Mouse (Mus musculus) intestine, embryonic 14.5 days (tissue): ENCODE data around the gene Pitpnm1. TPM values are rescaled to one million over a fixed set of nuclear protein-coding genes. Genes with fewer than 3 reads are reported as not detected.
"Not testable (repeated sequence)": the region's sequence is repeated elsewhere in the genome, so short reads cannot be mapped to it uniquely, and the experiment has no call there.

ENCODE experiments used
- ATAC-seq: fragments of 200-750 bp; cut with Nextera tagmentation; replicated peaks from 2 replicates; pipeline ENCODE4 v1.8.0; 2017; ENCODE audit warnings: low read depth, moderate number of reproducible peaks, moderate TSS enrichment, moderate library complexity; ENCODE audit not compliant: low FRiP score, low TSS enrichment
- DNase-seq: peaks from one replicate; pipeline ENCODE4 v3.0.0-alpha.2; 2018; ENCODE audit warnings: low spot score
- H3K27ac ChIP-seq: fragments of 300-500 bp; sonication (generic); 2 replicates; pipeline ENCODE4 v1.5.1; 2014; ENCODE audit warnings: low read depth, mild to moderate bottlenecking, control low read depth
- H3K27me3 ChIP-seq: fragments of 300-500 bp; sonication (generic); replicated peaks from 2 replicates; pipeline ENCODE4 v1.6.1; 2014; ENCODE audit warnings: low read length, control low read depth; ENCODE audit not compliant: control insufficient read depth, insufficient read depth
- H3K36me3 ChIP-seq: fragments of 300-500 bp; sonication (generic); 2 replicates; pipeline ENCODE4 v1.6.1; 2014; ENCODE audit warnings: low read length, control low read depth; ENCODE audit not compliant: control insufficient read depth, insufficient read depth
- H3K4me1 ChIP-seq: fragments of 300-500 bp; sonication (generic); replicated peaks from 2 replicates; pipeline ENCODE4 v1.6.1; 2014; ENCODE audit warnings: low read length, control low read depth, mixed read lengths; ENCODE audit not compliant: control insufficient read depth, insufficient read depth
- H3K4me2 ChIP-seq: fragments of 300-500 bp; sonication (generic); 2 replicates; pipeline ENCODE4 v1.6.1; 2014; ENCODE audit warnings: low read length
- H3K4me3 ChIP-seq: fragments of 300-500 bp; sonication (generic); 2 replicates; pipeline ENCODE4 v1.5.1; 2014; ENCODE audit warnings: low read depth, low read length, control low read depth, mixed read lengths
- H3K9ac ChIP-seq: fragments of 300-500 bp; sonication (generic); 2 replicates; pipeline ENCODE4 v1.6.1; 2014; ENCODE audit warnings: mild to moderate bottlenecking, low read length
- H3K9me3 ChIP-seq: fragments of 300-500 bp; sonication (generic); 2 replicates; pipeline ENCODE4 v1.6.1; 2016; ENCODE audit warnings: low read length, control low read depth; ENCODE audit not compliant: control insufficient read depth
- WGBS: fragments of 180-500 bp; shearing (Covaris S2); extraction: QIAGEN DNeasy Blood & Tissue Kit; methylation state at CpG from one replicate; pipeline ENCODE4 v1.1.7; 2014; 5-methylcytosine and 5-hydroxymethylcytosine counted together
- polyA plus RNA-seq: library from polyadenylated mRNA; unstranded; fragments of >200 nt; fragmentation: Nextera tagmentation; extraction: Ambion mirVana; gene quantifications from 2 replicates; pipeline ENCODE4 v1.2.1, GENCODE M21; 2014

The Pitpnm1 gene
- polyA plus RNA-seq, 1 experiment from 2014 or later: 14.3 TPM

DNA sequence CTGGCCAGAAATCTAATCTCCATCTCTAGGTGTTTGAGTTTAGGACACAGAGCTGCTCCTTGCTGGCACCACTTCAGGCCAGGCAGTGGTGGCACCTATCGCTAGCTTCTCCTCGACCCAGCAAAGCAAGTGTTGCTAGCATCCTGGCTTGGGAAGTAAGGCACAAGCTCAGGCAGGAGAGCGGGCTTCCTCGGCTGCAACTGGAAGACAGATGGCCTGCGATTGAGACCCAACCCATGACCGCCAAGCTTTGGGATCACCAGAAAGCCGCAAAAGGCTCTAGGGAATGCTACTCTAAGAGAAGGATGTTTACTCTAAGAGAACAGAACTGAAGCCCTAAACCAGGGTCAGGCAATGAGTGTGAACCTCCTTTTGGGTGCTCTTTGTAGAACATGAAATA is 29.7 kb downstream of the Pitpnm1 start:
- no peak for ATAC-seq
- Histone ChIP-seq H3K27me3 (no peaks in the 10 kb centered on the region), H3K4me1 (peaks cover 13% of the 10 kb centered on the region), H3K4me3 (no peak overlapping the region), H3K9me3 (no peaks in the 10 kb centered on the region), H3K9ac (no peak overlapping the region), H3K27ac (no peak overlapping the region), H3K36me3 (peaks cover 52% of the 10 kb centered on the region), H3K4me2 (no peak overlapping the region)
- 91% methylated on average over 7 of the region's 7 CpGs for WGBS
- no peak for DNase-seq

DNA sequence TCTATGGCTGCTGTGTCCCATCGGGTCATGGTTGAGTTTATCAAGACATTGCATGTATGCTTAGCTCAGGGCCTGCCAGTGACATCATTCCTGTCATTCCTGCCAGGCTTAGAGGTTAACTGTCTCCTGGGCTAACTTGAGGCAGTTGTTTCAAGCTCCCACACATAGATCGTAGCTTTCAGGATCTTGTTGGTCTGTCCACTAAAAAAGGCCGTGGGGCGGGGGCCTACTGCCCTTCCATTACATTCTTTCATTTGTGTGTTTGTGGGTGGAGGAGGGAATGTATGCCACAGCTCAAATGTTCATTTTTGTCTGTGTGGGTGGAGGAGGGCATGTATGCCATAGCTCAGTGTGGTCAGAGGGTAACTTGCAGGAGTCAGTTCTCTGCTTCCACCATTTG is 30.3 kb downstream of the Pitpnm1 start:
- H3K9ac ChIP-seq: no peak overlapping the region
- no peaks in the 10 kb centered on the region for H3K27me3 ChIP-seq
- no peaks in the 10 kb centered on the region for H3K9me3 ChIP-seq
- WGBS: 86% methylated on average over 4 of the region's 4 CpGs
- peaks cover 8% of the 10 kb centered on the region for H3K4me1 ChIP-seq
- ATAC-seq (no peak), DNase-seq (no peak)
- H3K36me3 ChIP-seq: peaks cover 52% of the 10 kb centered on the region
- no peak overlapping the region for H3K4me2 ChIP-seq
- H3K27ac ChIP-seq: no peak overlapping the region
- H3K4me3 ChIP-seq: no peak overlapping the region

DNA sequence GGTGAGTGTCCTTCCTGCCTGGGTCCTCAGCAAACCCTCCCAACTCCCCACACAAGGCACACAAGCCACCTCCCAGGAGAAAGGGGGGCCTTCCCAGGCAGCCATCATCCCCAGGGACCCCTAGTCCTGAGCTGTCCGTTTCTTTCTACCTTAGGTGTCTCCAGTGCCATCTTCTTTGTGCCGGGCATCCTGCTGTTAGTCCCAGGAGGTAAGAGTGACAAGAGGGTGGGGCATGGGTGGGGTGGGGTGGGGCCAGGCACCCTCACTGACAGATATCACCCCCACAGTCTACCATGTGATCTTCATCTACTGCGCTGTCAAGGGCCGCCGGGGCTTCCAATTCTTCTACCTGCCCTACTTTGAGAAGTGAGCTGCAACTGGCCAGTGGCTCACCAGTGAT is 31.3 kb downstream of the Pitpnm1 start:
- WGBS: 94% methylated on average over 5 of the region's 5 CpGs
- Histone ChIP-seq H3K9ac (no peak overlapping the region), H3K4me1 (peaks cover 7% of the 10 kb centered on the region), H3K9me3 (no peaks in the 10 kb centered on the region), H3K4me2 (no peak overlapping the region), H3K4me3 (no peak overlapping the region), H3K27ac (no peak overlapping the region), H3K36me3 (peaks cover 52% of the 10 kb centered on the region), H3K27me3 (no peaks in the 10 kb centered on the region)
- no peak for ATAC-seq
- no peak for DNase-seq

DNA sequence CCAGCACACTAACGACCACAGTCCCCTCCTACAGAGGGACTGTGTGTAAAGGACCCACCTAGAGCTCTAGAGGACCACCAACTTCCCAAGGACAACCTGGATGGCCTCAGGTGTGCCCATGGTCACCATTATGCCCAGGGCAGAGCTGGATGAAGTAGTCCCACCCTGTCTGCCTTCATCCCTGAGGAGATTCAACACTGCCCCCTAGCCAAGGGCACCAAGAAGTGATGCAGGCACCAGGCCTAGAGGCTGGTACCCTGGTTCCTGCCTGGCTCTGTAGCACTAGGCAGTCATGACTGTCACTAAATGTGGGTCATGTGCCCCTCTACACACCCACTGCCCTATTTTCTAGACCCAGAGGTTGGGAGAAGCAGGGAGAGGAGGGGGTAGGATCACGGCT is 32.0 kb downstream of the Pitpnm1 start:
- WGBS: 90% methylated on average over 2 of the region's 2 CpGs

DNA sequence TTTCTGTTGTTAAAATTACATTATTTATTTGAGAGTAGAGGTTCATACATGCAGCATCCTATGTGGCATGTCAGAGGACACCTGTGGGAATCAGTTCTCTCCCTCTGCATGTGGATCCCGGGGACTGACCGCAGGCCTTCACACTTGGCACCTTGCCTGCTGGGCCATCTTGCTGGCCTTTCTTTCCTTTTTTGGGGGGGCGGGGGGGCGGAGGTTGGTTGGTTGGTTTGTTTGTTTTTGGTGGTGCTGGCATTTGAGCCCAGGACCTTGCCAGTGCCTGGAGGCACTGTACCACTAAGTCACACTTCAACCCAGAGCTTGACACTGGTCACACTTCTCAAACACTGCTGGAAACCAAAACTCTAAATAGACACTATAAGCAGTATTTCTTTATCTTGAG is 34.6 kb downstream of the Pitpnm1 start:
- DNase-seq (no peak), ATAC-seq (no peak)
- Histone ChIP-seq H3K36me3 (peaks cover 38% of the 10 kb centered on the region), H3K9me3 (no peaks in the 10 kb centered on the region), H3K27me3 (no peaks in the 10 kb centered on the region), H3K4me3 (no peak overlapping the region), H3K4me1 (no peaks in the 10 kb centered on the region), H3K27ac (no peak overlapping the region), H3K4me2 (no peak overlapping the region), H3K9ac (no peak overlapping the region)
- 90% methylated on average over 4 of the region's 4 CpGs for WGBS

More for the DNA sequence above, 32.0 kb downstream of the Pitpnm1 start:
- no peaks in the 10 kb centered on the region for H3K27me3 ChIP-seq
- no peak overlapping the region for H3K9ac ChIP-seq
- H3K4me3 ChIP-seq: no peak overlapping the region
- ATAC-seq (no peak), DNase-seq (no peak)
- no peak overlapping the region for H3K4me2 ChIP-seq
- H3K27ac ChIP-seq: no peak overlapping the region
- peaks cover 52% of the 10 kb centered on the region for H3K36me3 ChIP-seq
- peaks cover 5% of the 10 kb centered on the region for H3K4me1 ChIP-seq
- no peaks in the 10 kb centered on the region for H3K9me3 ChIP-seq

DNA sequence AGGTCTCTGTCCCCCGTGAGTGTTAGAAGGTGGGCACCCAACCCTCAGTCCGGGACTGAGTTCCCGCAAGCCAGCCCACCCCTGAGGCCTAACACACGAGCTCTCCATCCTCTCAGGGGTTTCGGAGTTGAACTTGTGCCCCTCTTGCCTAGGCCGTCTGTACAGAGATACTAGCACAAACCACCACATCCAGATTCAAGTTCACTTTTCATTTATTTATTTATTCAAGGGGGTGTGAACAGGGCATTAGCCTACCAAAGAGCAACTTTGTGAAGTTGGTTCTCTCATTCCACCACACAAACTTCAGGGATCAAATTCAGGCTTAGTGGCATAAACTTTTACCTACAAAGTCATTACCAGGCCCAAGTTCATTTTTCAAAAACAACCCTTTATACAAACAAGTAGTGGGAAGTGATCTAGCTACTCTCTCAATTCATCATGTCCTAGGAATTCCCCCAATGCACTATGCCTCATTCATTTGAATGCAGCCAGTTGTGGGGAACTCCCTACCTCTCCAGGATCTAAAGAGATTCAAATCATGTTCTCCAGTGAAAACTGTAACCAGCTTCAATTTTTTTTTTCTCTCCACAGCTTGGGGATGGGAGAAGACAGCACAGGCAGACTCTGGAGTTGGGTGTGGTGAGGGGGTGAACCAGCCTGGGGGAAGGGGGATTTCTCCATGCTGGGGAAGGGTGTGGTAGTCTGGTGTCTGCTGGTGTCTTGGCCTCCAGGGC is 35.6 kb downstream of the Pitpnm1 start:
- ATAC-seq, H3K9ac ChIP-seq, DNase-seq, H3K4me2 ChIP-seq, H3K4me3 ChIP-seq, H3K4me1 ChIP-seq, H3K27me3 ChIP-seq, H3K9me3 ChIP-seq, H3K27ac ChIP-seq: not testable (repeated sequence)
- H3K36me3 ChIP-seq: peaks cover 30% of the 10 kb centered on the region
- 89% methylated on average over 6 of the region's 6 CpGs for WGBS

DNA sequence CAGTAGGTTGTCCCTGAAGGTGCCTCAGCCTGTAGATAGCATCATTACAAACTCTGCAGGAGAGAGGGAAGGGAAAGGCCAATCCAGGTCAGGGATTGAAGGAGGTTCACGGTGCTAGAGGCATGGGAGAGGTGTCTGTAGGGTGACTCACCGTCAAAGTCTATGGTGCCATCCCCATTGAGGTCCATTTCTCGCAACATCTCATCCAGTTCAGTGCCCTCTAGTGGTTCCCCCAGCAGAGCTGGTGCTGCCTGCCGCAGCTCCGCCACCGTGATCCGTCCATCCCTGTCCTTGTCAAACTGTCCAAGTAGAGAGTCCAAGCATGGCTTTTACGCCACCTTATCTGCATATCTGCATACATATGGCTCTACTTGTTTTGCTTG is 36.2 kb downstream of the Pitpnm1 start:
- not testable (repeated sequence) for H3K4me2 ChIP-seq, H3K9ac ChIP-seq, H3K27ac ChIP-seq, H3K9me3 ChIP-seq, H3K4me3 ChIP-seq, DNase-seq, H3K4me1 ChIP-seq, H3K27me3 ChIP-seq
- 27% methylated on average over 8 of the region's 8 CpGs for WGBS
- peaks cover 25% of the 10 kb centered on the region for H3K36me3 ChIP-seq
- peak; percentile 43; the same call in 1 of the 2 replicates for ATAC-seq

DNA sequence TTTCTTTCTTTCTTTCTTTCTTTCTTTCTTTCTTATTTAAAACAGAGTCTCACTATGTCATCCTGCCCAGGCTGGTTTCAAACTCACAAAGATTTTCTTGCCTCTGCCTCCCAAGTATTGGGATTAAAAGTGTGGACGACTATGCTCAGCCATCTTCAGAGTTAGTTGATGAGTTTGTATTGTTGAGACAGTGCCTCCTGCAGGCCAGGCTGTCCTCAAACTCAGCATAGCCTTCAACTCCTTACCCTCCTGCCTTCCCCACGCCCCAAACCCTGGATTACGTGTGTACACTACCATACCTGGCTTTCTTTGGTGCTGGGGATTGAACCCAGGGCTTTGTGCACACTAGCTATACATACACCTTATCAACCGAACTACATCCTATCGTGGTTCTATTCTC is 36.7 kb downstream of the Pitpnm1 start:
- WGBS: 78% methylated on average over 5 of the region's 5 CpGs
- Histone ChIP-seq H3K27ac (no peak overlapping the region), H3K4me3 (no peak overlapping the region), H3K4me2 (no peak overlapping the region), H3K9ac (no peak overlapping the region), H3K4me1 (no peaks in the 10 kb centered on the region), H3K36me3 (peaks cover 19% of the 10 kb centered on the region), H3K27me3 (no peaks in the 10 kb centered on the region), H3K9me3 (no peaks in the 10 kb centered on the region)
- DNase-seq: no peak
- no peak for ATAC-seq

DNA sequence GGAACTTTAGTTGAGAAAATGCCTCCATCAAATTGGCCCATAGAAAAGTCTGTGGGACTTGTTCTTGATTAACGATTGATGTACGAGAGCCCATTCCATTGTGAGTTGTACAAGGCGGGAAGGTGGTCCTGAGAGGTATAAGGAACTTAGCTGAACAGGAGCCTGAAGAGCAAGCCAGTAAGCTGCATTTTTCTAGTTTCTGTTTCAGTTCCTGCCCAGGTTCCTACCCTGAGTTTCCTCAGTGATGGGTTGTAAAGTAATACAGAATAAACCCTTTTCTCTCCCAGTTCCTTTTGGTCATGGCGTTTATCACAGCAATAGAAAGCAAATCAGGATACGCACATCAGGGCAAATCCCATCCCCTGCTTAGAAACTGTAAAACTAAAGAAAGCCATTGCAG is 38.1 kb downstream of the Pitpnm1 start:
- ATAC-seq (no peak), DNase-seq (no peak)
- no peak overlapping the region for H3K27ac ChIP-seq
- H3K4me1 ChIP-seq: no peaks in the 10 kb centered on the region
- no peak overlapping the region for H3K9ac ChIP-seq
- no peaks in the 10 kb centered on the region for H3K9me3 ChIP-seq
- no peaks in the 10 kb centered on the region for H3K27me3 ChIP-seq
- 73% methylated on average over 5 of the region's 5 CpGs for WGBS
- H3K4me3 ChIP-seq: no peak overlapping the region
- H3K4me2 ChIP-seq: no peak overlapping the region
- 0 out of 2 replicates have a peak, but pooled peaks cover 5% of the 10 kb centered on the region for H3K36me3 ChIP-seq
